Mouse (Mus musculus) c-Kit-positive CD71-positive TER-119-positive erythroid progenitor cells, embryonic 14.5 days (primary cell): ENCODE results near the gene Creb5.

Experiments
- DNase-seq: peaks from one replicate; pipeline ENCODE4 v3.0.0-alpha.2; 2013; ENCODE audit warnings: low spot score

Gene Creb5

GRCm38 (mm10) chr6:53493864-53494263, 206.8 kb downstream of the Creb5 start:
- no peak for DNase-seq

- DNase-seq = no peak
Measured at GRCm38 (mm10) chr6:53495667-53496066, 208.6 kb downstream of the Creb5 start.

DNA sequence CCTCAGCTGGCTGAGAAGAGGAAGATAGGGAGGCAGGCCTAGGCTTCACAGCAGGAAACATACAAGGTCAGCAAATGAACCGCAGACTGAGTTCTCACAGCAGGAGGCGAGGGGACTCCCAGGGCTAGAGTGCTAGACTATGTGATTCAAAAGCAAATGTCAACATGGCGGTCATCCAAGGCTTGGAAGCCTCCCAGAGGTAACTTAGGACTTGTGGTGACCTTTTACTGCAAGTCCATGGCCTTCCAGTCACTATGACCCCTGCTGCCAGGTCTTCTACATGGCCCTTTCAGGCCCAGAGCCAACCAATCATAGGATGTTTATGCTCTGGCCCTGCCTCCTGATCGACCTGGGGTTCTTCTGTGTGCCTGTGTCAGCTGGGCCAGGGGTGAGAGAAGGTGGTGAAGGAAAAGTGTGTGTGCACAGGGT, 209.3 kb downstream of the Creb5 start:
- DNase-seq = no peak

- DNase-seq = no peak
Measured at GRCm38 (mm10) chr6:53497904-53498536, 210.9 kb downstream of the Creb5 start.

DNA sequence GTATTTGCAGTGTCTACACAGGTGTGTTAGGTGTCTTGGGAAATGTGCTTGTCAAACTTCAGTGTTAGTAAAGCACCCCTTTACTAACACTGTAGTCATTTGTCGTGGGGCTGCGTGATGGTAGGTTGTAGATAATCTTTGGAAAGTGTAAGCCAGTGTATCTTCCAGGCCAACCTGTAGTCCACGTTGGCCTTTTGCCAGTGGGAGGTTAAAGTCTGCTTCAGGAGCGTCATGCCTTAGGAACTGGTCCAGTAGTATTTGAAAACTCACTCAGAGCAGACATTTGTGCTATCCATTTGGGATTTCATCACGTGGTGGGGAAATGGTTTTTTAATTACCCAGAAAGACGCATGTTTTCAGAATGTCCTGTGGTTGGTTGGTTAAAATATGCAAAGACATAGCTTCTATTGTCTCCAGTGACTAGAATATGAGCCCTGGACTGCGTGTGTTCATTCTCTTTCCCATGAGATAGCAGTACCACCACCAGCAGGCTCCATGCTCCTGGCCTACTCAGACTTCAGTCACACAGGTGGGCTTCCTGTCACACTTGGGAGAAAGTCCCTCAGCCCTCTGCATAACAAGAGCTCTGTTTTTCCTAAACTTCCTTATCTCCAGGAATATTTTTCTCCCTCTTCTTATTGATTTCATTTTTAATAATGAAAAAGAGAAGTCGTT, 212.7 kb downstream of the Creb5 start:
- DNase-seq = no peak

GRCm38 (mm10) chr6:53501236-53501635, 214.2 kb downstream of the Creb5 start:
- DNase-seq = no peak

GRCm38 (mm10) chr6:53506947-53507564, 220.0 kb downstream of the Creb5 start:
- no peak for DNase-seq

DNA sequence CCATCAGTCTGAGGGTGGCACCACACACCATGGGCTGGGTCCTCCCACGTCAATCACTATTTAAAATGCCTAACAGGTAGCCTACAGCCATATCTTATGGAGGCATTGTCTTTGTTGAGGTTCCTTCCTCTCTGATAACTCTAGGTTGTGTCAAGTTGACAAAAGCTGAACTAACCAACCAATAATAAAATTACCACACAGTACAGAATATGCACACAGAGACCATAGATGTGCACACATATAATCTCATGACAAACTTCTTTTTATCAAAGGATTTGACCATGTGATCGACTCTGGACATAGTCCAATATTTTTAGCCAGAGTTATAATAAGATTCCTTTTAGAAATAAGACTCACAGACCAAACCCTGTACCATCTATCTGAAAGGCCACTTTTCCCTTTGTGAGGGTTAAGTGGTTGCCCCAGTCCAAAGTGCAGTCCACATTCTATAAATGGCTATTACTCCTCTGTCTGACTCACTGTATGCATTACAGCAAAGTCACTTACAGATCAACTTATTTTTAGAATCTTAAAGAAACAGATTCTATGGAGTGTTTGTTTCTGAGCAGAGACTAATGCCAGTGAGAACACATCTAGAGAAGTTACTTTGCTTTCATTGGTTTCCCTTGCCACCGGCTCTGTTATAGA, 221.9 kb downstream of the Creb5 start:
- DNase-seq = no peak

DNA sequence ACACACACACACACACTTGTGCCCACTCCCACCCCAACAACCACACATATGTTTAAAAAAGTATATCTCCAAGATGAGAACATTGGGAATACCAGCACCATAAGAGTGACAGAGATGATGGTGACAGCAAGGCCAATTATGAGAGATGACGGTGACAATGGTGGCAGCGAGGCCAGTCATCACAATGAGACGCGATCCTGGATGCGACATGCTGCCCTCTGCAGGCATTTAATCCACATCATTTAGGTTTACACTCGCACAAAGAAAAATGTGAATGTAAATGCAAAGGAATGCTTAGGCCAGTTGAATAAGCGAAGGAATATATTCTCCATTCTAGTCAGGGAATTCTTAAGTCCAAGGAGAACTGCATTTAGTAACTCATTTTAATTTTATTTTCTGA, 222.9 kb downstream of the Creb5 start:
- DNase-seq = no peak

- DNase-seq = no peak
Measured at GRCm38 (mm10) chr6:53512226-53512625, 225.2 kb downstream of the Creb5 start.

DNA sequence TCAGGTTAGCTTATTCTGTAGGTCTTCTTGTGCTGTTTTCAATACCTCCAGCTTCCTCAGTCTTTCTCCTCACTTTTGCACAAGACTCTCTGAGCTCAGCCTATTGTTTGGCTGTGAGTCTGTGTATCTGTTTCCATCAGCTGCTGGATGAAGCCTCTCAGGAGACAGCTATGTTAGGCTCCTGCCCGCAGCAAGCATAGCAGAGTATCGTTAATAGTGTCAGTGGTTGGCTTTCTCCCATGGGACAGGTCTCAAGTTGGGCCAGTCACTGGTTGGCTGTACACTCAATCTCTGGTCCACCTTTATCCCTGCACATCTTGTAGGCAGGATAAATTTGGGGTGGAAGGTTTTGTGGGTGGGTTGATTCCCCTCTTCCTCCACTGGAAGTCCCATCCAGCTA, 226.3 kb downstream of the Creb5 start:
- no peak for DNase-seq

DNA sequence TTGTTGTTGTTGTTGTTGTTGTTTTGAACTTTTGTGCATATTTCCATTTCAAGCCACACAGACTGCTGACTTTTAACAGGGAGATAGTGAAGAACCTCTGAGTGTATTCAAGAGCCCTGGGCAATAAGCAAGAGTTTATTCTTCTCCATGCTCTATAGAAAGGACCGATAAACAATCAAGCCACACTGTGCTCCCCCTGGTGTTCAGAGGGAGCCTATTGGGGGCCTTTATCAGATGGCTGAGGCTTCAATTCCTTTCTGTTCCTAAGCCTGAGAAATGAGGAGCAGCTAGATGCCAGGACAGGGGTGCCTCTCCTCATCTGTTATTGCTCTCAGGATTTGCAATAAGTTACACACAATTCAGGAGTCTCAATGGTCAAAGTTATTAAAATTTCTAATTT, 227.8 kb downstream of the Creb5 start:
- DNase-seq = no peak

DNA sequence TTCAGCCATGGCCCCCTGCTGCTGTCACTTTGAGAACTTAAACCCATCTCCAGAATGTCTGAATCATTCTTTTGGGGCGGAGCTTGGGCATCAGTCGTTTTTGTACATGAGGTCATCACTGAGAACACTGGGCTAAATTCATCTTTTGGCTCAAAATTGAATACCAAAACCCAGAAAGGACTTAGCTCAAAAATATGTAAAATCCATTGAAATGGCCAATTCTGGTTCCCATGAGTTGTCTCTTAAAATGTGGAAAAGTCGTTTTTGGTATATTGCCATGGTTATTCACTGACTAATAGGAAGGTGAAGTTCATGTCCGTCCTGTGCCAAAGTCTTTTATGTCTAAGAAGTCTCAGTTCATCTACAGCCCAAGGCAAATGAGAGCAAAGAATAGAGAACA, 228.5 kb downstream of the Creb5 start:
- DNase-seq = no peak

GRCm38 (mm10) chr6:53517371-53517945, 230.4 kb downstream of the Creb5 start:
- DNase-seq = no peak

DNA sequence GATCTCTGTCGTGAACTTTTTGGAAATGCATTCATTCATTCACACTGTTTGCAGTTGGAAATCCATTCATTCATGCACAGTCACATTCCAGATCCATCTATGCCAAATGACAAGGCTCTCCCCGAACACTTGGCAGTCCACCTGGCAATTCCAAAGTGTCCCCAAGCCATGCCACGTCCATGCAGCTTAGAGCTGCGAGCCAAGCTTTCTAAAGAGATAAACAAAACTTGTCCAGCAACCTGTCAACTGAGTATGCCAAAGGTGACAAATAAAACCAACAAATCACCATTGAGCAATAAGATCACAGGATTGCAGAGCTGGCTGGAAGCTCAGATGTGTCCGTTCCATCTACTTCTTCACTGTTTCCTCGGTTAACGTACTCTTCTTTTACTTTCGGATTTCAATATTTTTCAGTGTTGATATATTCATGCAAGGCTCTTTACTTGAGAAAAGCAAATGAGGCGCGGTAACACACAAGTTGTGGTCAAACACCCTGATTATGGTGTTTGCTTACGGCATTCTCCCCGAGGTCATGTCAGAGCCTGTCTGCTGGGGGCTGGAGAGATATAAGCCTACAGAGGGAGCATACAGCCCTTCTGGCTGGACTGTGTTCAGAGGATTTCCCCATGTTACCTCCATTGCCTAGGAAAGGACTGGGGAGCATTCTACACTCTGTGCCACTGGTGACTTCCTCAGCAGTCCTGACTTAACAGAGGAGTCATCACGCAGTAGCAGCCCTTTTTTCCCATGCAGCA, 236.8 kb downstream of the Creb5 start:
- no peak for DNase-seq

DNA sequence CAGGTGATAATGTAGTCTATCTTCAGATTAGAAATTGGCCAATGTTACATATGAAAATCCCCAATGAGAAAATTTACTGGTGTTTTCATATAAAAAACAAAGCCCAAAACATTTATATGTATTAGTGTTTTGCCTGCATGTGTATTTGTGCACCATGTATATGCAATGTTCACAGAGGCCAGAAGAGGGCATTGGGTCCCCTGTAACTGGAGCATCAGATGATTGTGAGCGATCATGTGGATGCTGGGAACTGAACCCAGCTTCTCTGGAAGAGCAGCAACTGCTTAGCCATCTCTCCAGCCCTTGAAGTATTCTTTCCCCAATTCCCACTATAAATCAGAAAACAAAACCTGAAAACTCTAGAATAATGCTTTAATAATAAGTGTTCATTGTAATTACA, 239.4 kb downstream of the Creb5 start:
- DNase-seq = no peak

DNA sequence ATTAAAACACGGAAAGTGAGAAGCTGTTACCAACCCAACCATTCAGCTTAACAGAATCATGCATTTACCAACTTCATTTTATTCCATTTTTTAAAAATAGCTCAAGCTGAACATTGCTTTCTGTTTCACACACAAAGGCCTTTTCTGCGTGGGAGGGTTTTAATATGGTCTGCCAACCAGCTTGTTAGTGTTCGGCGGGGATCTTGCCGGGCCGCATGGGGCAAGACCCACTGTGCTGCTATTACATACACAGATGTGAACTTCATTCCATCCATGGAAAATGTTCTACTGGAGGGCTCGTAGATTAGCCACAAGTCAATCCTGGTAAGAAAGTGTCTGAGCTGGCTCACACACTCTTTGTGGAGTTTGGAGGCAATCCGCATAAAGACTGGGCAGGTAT, 243.7 kb downstream of the Creb5 start:
- DNase-seq = no peak

- DNase-seq = no peak
Measured at GRCm38 (mm10) chr6:53531461-53531860, 244.4 kb downstream of the Creb5 start.

DNA sequence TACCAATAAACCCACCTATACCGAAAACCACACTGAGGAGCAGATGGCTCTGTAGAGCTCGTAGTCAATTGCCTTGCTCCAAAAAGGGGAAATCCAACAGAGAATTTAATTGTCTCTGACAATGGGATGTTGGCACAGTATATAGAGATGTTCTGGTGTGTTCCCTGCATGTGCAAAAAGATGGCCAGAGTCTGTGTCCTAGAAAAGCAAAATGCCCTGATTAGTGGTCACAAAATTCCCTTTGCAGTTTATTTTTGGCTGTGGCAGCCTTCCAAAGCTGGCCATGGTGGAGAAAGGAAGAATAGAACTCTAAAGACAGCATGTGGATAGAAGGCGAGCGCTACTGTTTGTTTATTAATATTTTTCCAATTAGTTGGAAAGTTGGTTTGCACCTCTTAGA, 250.5 kb downstream of the Creb5 start:
- no peak for DNase-seq

DNA sequence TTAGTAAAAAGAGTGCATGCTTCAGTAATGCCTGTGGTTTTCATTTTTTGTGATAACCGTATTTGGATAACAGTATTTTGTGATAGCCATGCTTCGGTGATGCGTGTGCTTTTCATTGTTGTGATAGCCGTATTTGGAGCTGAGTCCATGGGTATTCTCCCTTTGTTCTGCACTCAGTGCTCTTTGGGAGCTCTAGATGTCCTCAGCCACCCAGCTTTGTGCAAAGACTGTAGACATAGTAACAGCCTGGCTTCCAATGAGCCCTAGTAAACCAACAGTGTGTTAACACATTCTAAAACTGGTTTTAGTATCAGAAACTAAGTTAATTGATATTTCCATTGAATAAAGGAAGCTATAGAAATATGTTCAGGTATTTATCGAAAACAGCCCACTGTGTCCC, 254.7 kb downstream of the Creb5 start:
- no peak for DNase-seq

GRCm38 (mm10) chr6:53545483-53545900, 258.4 kb downstream of the Creb5 start:
- DNase-seq = no peak

DNA sequence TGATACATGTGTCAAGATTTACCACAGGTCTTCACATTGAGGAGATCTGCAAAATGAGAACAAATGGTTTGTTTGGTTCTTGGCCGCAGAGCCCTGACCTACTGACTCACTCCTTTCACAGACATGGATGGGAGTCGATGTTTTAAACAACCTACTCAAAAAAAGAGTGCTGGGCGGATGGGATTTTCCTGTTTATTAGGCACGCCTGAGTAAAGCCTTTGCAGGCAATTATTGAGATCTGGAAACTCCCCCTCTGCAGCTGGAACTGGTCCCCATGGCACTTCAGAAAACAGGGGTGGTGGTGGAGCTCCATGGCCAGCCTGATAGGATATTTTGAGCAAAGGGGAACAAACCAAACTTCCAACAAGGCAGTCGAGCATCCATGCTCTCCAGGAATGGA, 258.9 kb downstream of the Creb5 start:
- DNase-seq = no peak
